Mouse (Mus musculus): ENCODE measurements at regions not wholly inside any gene's neighbourhood (a gene's known extent, or its start where the extent isn't known, plus 50 kb on each side); places are given as distances from the start of the nearest gene placed in this dataset.

DNA sequence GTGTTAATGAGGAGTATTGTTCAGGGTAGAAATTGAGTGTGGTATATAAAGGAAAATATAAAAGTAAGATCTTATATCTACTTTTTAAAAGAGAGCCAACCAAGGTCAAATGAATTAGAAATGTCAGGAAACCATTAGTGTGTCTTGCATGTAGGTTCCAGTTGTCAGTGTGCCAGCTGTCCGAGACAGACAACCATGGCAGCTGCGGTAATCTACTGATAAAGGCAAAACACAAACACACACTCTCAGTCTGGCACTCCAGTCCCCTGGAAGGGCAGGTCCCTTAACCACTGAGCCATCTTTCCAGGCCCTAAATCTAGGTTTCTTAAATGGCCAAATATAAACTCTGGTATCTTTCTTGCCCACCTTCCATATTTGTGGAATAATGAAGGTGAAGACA, 294.6 kb downstream of the Slc30a10 start:
- Histone ChIP-seq H3K4me1 (replicated peaks; ENCODE audit: insufficient read depth, low read length) (no peaks in the 10 kb centered on the region), H3K4me2 (ENCODE audit: low read length) (no peak overlapping the region), H3K27me3 (ENCODE audit: insufficient read depth, low read length) (no peaks in the 10 kb centered on the region), H3K27ac (no peak overlapping the region), H3K4me3 (replicated peaks; ENCODE audit: low read depth, low read length) (no peak overlapping the region), H3K36me3 (ENCODE audit: insufficient read depth, low read length) (no peaks in the 10 kb centered on the region), H3K9ac (ENCODE audit: low read depth, low read length) (no peak overlapping the region), H3K9me3 (replicated peaks; ENCODE audit: low read length) (no peaks in the 10 kb centered on the region)
- no peak for TF ChIP-seq CTCF (IDR thresholded peaks at IDR 0.05; ENCODE audit: low read depth)
- ATAC-seq (replicated peaks; ENCODE audit: low FRiP score, low read depth) (no peak), DNase-seq (ENCODE audit: low spot score) (no peak)
- WGBS = 80% methylated on average over 2 of the region's 2 CpGs

DNA sequence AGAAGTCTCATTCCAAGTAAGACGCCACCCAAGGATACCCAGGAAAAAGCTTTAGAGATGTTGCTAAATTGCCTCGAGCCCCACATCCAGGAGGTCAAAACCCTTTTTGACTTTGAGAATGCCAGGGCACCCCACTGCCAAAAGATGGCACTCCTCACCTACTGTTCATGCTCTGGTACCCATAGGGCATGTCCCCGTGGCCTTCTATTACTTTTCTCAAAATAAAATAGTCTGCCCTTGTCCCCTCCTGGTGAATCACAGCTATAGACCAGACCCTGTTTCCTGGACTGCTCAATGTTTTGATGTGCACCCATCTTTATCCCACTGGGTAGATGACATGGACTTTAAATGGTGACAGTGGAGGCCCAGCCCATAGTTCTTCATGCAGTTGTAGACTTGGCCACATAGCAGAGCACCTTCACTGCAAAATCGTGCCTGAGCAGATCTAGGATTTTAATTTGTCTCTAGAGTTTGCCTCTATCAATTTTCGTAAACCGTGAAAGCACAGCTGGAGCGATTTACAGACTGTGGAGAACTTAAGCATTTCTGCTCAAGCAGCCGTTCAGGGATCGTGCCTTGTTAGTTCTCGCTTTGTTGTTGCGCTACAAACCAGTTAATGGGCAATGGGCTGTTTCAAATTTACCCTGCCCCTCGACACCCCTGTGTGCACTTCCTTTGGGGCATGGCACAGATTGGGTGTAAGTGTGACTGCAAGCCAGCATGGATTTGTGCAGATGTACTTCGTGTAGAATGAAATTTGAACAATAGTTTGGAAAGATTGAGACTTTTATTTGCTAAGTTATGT, 300.0 kb downstream of the Slc30a10 start:
- Histone ChIP-seq H3K27ac (no peak overlapping the region), H3K4me2 (ENCODE audit: low read length) (no peak overlapping the region), H3K4me3 (replicated peaks; ENCODE audit: low read depth, low read length) (no peak overlapping the region), H3K36me3 (ENCODE audit: insufficient read depth, low read length) (no peaks in the 10 kb centered on the region), H3K9ac (ENCODE audit: low read depth, low read length) (no peak overlapping the region), H3K27me3 (ENCODE audit: insufficient read depth, low read length) (no peaks in the 10 kb centered on the region), H3K9me3 (replicated peaks; ENCODE audit: low read length) (no peaks in the 10 kb centered on the region), H3K4me1 (replicated peaks; ENCODE audit: insufficient read depth, low read length) (no peaks in the 10 kb centered on the region)
- ATAC-seq (replicated peaks; ENCODE audit: low FRiP score, low read depth) (0 out of 2 replicates have a peak, but pooled peaks have one; percentile 36), DNase-seq (ENCODE audit: low spot score) (peak; percentile 21)
- peak; percentile 70 for TF ChIP-seq CTCF (IDR thresholded peaks at IDR 0.05; ENCODE audit: low read depth)
- 41% methylated on average over 13 of the region's 13 CpGs for WGBS

DNA sequence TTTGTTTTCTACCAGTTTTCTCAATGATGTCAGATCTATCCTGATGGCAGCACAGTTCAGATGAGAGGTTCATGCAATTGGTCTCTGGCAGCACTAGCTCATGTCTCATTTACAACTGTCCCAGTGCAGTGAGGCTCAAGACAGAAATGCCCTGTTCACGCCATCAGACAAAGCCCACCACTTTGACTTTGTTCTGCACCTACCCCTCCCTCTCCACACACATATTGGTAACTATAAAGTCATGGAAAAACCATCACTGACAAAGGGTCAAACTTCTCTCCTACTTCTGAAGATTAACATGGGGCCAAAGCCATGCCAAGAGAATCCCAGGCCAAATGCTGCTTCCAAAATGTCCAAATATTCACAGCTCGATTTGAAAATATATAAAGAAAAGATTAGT, 302.7 kb downstream of the Slc30a10 start:
- Histone ChIP-seq H3K4me3 (replicated peaks; ENCODE audit: low read depth, low read length) (no peak overlapping the region), H3K27me3 (ENCODE audit: insufficient read depth, low read length) (no peaks in the 10 kb centered on the region), H3K9me3 (replicated peaks; ENCODE audit: low read length) (no peaks in the 10 kb centered on the region), H3K4me2 (ENCODE audit: low read length) (no peak overlapping the region), H3K9ac (ENCODE audit: low read depth, low read length) (no peak overlapping the region), H3K36me3 (ENCODE audit: insufficient read depth, low read length) (no peaks in the 10 kb centered on the region), H3K27ac (no peak overlapping the region), H3K4me1 (replicated peaks; ENCODE audit: insufficient read depth, low read length) (no peaks in the 10 kb centered on the region)
- WGBS = 69% methylated on average over 2 of the region's 2 CpGs
- no peak for TF ChIP-seq CTCF (IDR thresholded peaks at IDR 0.05; ENCODE audit: low read depth)
- no peak for ATAC-seq (replicated peaks; ENCODE audit: low FRiP score, low read depth)
- DNase-seq (ENCODE audit: low spot score) = no peak

DNA sequence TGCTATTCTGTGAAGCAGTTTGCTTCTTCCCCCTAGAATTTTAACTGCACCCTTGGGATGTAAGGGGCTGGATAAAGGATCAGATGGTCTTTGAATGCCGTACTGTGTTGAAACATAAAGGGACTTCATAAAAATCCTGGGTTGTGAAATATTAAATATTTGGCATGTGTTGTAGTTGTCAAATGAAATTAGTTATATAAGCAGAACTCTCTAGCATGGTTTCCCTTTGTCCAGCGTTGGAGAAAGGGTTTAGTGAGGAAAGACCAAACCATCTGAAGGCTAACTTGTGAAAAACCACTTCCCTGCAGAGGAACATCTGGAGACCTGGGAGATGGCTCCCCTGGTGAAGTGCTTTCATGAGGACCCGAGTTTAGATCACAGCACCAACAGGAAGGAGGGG, 319.6 kb downstream of the Slc30a10 start:
- H3K4me3 ChIP-seq (replicated peaks; ENCODE audit: low read depth, low read length) = no peak overlapping the region
- no peaks in the 10 kb centered on the region for H3K9me3 ChIP-seq (replicated peaks; ENCODE audit: low read length)
- H3K4me2 ChIP-seq (ENCODE audit: low read length) = no peak overlapping the region
- H3K27ac ChIP-seq = no peak overlapping the region
- H3K36me3 ChIP-seq (ENCODE audit: insufficient read depth, low read length) = no peaks in the 10 kb centered on the region
- no peak for TF ChIP-seq CTCF (IDR thresholded peaks at IDR 0.05; ENCODE audit: low read depth)
- WGBS = 29% methylated on average over 3 of the region's 3 CpGs
- H3K9ac ChIP-seq (ENCODE audit: low read depth, low read length) = no peak overlapping the region
- no peaks in the 10 kb centered on the region for H3K4me1 ChIP-seq (replicated peaks; ENCODE audit: insufficient read depth, low read length)
- peak; percentile 38 for DNase-seq (ENCODE audit: low spot score)
- no peak for ATAC-seq (replicated peaks; ENCODE audit: low FRiP score, low read depth)
- no peaks in the 10 kb centered on the region for H3K27me3 ChIP-seq (ENCODE audit: insufficient read depth, low read length)

DNA sequence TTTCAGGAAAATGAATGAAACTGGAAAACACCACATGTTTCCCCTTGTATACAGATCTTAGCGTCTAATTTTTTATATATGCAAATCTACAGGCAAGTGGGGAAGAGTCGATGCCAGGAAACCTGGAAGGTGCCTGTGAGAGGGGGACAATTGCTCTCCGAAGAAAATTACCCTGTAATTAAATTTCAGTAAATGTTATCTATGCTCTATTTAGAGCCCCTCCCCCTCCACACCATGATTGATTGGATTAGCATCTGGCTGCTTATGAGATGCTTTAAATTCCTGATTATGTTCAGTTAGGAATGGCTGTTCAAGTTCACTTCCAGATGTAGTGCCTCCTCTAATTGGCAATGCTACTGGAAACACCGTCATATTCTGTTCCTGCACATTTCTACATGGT, 325.0 kb downstream of the Slc30a10 start:
- Histone ChIP-seq H3K36me3 (ENCODE audit: insufficient read depth, low read length) (no peaks in the 10 kb centered on the region), H3K4me1 (replicated peaks; ENCODE audit: insufficient read depth, low read length) (no peaks in the 10 kb centered on the region), H3K9ac (ENCODE audit: low read depth, low read length) (no peak overlapping the region), H3K27ac (no peak overlapping the region), H3K27me3 (ENCODE audit: insufficient read depth, low read length) (no peaks in the 10 kb centered on the region), H3K9me3 (replicated peaks; ENCODE audit: low read length) (no peaks in the 10 kb centered on the region), H3K4me3 (replicated peaks; ENCODE audit: low read depth, low read length) (no peak overlapping the region), H3K4me2 (ENCODE audit: low read length) (no peak overlapping the region)
- TF ChIP-seq CTCF (IDR thresholded peaks at IDR 0.05; ENCODE audit: low read depth) = no peak
- DNase-seq (ENCODE audit: low spot score) (no peak), ATAC-seq (replicated peaks; ENCODE audit: low FRiP score, low read depth) (no peak)
- 72% methylated on average over 4 of the region's 4 CpGs for WGBS

DNA sequence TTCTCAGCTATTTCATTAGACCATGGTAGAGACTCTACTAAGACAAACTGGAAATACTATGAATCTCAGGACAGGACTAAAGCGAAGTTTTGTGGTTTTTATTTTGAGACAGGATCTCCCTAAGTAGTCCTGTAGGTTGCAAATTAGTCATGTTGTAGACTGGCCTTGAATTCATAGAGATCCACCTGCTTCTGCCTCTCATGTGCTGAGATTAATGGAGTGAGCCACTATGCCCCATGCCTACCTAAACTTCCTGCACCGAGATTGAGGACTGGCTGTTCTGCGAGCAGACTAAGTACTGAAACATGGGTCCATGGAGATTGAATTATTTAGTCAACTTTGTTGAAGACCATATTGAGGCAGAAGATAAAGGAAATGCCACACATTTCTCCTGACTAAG, 315.0 kb downstream of the Lyplal1 start:
- Histone ChIP-seq H3K4me3 (replicated peaks; ENCODE audit: low read depth, low read length) (no peak overlapping the region), H3K4me2 (ENCODE audit: low read length) (no peak overlapping the region), H3K27ac (no peak overlapping the region), H3K9ac (ENCODE audit: low read depth, low read length) (no peak overlapping the region), H3K36me3 (ENCODE audit: insufficient read depth, low read length) (no peaks in the 10 kb centered on the region), H3K4me1 (replicated peaks; ENCODE audit: insufficient read depth, low read length) (no peaks in the 10 kb centered on the region), H3K27me3 (ENCODE audit: insufficient read depth, low read length) (no peaks in the 10 kb centered on the region), H3K9me3 (replicated peaks; ENCODE audit: low read length) (no peaks in the 10 kb centered on the region)
- TF ChIP-seq CTCF (IDR thresholded peaks at IDR 0.05; ENCODE audit: low read depth) = no peak
- 92% methylated on average over 3 of the region's 3 CpGs for WGBS
- DNase-seq (ENCODE audit: low spot score) (no peak), ATAC-seq (replicated peaks; ENCODE audit: low FRiP score, low read depth) (no peak)

DNA sequence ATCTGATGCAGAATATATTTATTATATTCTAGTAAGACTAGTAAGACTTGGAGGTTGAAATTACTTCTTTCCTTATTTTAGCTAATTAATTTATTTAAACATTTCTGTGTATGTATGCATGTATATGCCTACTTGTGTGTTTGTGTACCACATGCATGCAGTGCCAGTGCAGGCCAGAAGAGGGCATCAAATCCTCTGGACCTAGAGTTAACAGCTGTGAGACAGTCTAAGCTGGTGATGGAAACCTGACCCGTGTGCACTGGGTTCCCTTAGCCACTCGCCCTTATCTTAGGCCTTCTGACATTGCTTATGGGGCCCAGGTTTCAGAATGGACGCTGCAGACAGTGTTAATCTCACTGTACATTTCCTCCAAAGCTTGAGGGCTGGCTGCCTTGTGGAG, 302.2 kb downstream of the Lyplal1 start:
- H3K27me3 ChIP-seq (ENCODE audit: insufficient read depth, low read length) = no peaks in the 10 kb centered on the region
- H3K4me3 ChIP-seq (replicated peaks; ENCODE audit: low read depth, low read length) = no peak overlapping the region
- no peak for ATAC-seq (replicated peaks; ENCODE audit: low FRiP score, low read depth)
- H3K36me3 ChIP-seq (ENCODE audit: insufficient read depth, low read length) = no peaks in the 10 kb centered on the region
- TF ChIP-seq CTCF (IDR thresholded peaks at IDR 0.05; ENCODE audit: low read depth) = peak; percentile 43; the same call in 1 of the 2 replicates
- H3K4me2 ChIP-seq (ENCODE audit: low read length) = no peak overlapping the region
- H3K27ac ChIP-seq = no peak overlapping the region
- H3K9me3 ChIP-seq (replicated peaks; ENCODE audit: low read length) = no peaks in the 10 kb centered on the region
- WGBS = 91% methylated on average over 3 of the region's 3 CpGs
- DNase-seq (ENCODE audit: low spot score) = no peak
- no peak overlapping the region for H3K9ac ChIP-seq (ENCODE audit: low read depth, low read length)
- no peaks in the 10 kb centered on the region for H3K4me1 ChIP-seq (replicated peaks; ENCODE audit: insufficient read depth, low read length)

Data from kidney, postnatal 0 days (tissue).